Mouse (Mus musculus) spleen, embryonic (tissue): ENCODE measurements around the gene Mlxip.

Source experiments
- CTCF ChIA-PET: fragments of 350-600 bp; sonication (Branson Sonifier 250); formaldehyde crosslinking; loops from one replicate; lab custom pipeline; 2022; lab: Charles Lee

The Mlxip gene

DNA sequence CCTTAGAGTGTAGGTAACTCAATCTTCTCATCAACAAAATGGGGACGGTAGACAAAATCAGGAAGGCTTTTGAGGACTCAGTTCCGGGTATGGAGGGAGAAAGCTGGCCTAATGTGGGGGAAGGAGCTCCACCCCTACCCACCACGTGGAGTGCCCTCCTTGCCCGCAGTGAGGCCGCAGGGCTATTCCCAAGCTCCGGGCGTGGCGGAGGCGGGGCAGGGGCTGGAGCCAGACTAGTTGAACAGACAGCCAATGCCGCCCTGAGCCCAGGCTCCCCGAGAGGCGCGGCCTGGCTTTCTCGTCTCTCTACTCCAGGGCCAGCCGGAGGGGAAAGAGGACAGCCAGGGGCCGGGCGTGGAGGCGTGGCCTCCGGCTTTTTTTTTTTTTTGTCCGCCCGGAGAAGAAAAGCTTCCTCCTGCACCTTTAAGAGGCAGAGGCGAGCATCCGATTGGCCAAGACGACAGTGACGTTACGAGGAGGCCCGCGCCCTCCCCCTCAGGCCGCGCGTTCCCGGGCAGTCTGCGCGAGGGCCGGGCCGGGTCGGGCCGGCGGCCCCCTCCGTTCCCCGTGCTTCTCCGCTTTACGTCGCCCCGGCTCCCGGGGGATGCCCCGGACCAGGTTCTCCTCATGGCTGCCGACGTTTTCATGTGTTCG, at the start of gene Mlxip:
Mlxip (plus strand) TSS at position 496 of the 654 bp plus-strand sequence.
- CTCF ChIA-PET: interaction anchor here (0.6 to 2.3 kb wide), 3 partner anchors 11 to 17 kb away, joined by 4 to 6 read pairs (median 4); no protein-coding TSS in a partner anchor

DNA sequence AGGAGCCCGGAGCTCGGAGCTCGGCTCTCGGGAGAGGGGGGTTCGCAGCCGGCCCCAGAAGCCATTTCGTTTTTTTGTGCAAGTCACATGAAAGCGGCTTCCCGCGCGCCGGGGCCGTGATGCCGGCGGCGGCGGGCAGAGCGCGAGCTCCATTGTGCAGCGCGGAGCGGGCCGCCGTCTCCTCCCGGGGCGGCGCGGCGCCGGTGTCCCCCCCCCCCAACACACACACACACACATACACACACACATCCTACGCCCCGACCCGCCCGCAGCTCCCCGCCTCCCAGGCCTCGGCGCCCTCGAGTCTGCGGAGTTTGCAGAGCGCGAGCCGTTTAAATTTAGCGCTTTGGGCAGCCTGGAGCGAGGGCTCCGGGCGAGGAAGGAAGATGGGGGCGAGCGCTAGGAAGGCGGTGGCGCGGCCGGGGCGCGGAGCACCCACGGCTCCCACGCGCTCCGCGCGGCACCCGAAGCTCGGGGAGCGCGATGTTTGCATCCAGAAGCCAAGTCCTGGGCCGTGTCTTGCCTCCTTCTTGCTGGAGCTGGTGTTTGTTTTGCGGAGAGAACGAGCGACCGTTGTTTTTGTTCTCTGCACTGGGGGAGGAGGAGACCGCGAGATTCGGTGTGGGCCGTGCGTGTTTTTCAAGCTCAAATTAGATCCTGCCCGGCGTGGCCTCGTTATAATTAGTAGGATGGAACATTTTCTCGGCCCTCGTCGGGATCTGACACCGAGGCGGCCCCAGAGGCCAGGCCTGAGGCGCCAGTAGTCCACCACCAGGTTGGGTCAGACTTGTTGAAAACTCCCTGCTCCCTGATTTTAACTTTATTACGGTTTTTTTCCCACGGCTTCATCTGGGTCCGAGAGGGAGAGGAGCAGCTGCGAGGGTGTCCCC, 49.4 kb upstream of the Mlxip start:
- CTCF ChIA-PET: interaction anchor here (0.7 to 1.5 kb wide), 2 partner anchors 54 to 119 kb away, joined by 3 read pairs; no protein-coding TSS in a partner anchor

DNA sequence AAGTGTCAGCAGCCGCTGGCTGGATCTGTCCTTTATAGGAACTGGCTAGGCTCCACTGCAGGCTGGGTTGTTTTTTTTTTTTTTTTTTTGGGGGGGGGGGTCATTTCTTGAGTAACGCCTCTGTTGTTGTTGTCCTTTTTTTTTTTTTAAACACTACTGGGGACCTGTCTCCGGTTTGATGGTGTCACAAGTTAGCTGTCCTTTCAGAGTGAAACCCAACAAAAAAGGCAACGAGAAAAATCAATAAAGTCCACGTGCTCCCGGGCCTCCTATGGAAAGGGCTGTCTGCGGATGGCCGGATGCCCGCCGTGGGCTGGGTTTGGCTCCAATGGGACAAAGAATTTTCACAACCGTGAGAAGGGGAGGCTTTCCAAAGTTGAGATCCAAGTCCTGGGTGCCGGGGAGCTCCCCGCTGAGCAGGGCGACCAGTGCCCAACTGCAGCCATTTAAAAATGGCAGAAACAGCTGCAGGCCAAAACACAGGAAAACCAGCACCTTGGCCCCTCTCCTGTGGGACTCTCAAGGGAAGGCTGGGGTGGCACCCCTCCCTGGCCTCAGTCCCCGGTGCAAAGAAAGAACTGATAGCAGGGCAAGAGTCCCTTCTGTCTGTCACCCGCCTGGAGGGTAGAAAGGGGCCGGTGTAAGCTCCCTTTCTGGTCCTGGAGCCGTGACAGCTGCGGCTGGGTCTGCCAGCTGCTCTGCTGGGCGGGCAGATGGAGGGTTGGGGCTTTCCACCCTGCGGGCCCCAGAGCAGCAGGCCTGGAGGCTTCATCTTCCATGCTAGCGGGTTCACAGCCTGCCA, 48.5 kb upstream of the Mlxip start:
- CTCF ChIA-PET: interaction anchor here (0.6 to 0.7 kb wide), 3 partner anchors 76 to 1523 kb away, joined by 3 to 7 read pairs (median 3); no protein-coding TSS in a partner anchor

DNA sequence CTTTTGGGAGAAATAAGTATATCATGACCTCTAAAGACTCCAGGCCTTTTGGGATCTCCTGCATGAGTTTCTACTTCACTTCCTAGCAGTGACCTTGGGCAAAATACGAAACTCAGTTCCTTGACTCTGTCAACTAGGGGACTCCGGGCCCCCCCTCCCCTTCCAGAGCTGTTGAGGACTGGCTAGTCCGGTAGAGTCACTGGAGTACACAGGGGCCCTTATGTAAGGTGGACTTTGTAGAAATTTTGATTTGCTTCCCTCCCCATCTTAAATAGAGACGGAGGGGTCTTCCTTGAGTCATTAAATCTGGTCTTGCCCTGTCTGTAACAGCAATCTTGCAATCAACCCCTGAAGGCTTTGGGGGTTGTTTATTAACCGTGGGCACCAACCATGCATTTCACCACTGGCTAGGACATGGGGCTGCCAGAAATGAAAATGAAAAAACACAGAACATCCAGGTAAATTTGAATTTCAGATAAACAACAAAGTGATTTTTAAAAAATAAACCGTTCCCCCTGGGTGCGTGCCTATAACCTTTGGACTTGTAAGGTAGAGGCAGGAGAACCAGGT, 47.8 kb upstream of the Mlxip start:
- CTCF ChIA-PET: no interaction called here

DNA sequence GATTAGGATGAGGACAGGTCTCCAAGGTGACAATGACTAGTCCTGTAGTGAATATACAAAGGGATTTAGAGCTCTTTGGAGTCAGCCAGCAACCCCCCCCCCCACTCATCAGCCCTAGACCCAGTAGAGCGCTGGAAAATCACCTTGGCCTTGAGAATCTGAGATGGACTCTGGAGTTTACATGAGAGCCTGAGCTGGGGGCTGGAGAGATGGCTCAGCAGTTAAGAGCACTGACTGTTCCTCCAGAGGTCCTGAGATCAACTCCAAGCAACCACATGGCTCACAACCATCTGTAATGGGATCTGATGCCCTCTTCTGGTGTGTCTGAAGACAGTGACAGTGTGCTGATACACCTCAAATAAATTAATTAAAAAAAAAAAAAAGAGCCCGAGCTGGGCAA, 46.6 kb upstream of the Mlxip start:
- CTCF ChIA-PET: interaction anchor here (0.6 to 0.8 kb wide), 4 partner anchors 29 to 173 kb away, joined by 3 to 14 read pairs (median 4); no protein-coding TSS in a partner anchor

DNA sequence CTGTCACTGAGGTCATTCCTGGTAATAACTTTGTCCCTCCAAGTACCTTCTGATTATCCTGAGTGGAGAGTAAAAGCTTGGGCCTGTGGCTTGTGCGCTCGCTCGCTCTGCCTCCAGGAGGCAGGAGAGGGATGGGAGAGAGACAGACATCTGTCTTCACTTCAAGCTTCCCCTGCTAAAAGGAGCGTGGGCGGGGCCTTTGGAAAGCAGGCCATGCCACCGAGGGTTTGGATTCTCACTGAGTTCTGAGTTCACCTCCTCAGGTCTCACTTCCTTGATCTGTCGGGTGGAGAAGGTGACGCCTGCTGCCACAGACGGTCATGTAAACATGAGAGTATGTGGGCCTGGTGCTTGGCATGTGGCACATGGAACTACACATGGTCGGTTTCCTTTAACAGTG, 44.2 kb upstream of the Mlxip start:
- CTCF ChIA-PET: no interaction called here

DNA sequence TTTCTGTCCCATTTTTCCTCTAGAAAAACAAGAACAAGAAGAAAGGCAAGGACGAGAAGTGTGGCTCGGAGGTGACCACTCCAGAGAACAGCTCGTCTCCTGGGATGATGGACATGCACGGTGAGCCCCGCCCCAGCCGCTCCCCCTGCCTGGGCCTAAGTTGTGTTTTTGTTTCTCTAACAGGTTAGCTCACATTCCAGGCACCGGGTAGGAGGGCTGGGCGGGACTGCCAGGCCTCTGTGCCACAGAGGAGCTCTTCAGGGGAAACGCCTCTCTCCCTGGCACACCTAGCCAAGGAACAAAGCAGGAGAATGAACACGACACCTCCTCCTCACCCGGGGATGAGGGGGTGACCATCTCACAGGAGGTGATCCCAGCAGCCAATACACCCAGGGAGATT, 38.7 kb upstream of the Mlxip start:
- CTCF ChIA-PET: no interaction called here

DNA sequence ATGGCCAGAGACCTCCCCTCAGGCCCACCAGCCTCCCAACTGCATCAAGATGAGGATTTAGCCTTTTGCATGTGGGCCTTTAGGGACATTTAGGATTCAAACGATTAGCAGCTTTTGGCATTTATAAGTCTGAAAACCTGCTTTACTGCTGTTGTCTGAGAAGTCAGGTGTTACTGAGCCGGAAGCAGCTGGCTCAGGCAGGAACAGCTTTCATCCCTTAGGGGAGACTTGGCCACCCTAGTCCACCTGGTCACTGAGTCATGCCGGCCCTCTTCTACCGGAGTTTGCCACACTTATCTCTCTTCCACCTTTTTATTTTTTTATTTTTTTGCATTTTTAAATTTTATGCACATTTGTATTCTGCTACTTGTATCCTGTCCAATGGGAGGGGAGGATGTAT, 37.3 kb upstream of the Mlxip start:
- CTCF ChIA-PET: no interaction called here

DNA sequence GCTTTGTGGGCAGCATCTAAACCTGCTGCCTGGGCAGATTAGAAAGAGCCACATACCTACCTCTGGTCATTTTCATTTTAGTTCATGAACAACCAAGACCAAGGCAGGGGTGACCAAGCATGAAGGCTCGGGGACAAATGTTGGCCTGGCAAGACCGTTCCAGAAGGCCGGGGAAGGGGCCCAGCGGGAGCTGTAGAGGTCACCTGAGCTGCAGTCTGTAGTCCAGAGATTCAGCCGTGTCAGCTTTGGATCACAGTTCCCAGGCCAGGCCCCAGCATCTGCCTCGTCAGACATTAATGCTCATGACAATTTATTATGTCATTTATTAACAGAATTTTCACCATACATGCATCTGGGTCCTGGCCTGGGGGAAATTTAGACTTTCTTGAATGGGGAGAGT, 35.2 kb upstream of the Mlxip start:
- CTCF ChIA-PET: interaction anchor here (0.6 kb wide), 1 partner anchor 290 kb away, joined by 8 read pairs; no protein-coding TSS in a partner anchor

DNA sequence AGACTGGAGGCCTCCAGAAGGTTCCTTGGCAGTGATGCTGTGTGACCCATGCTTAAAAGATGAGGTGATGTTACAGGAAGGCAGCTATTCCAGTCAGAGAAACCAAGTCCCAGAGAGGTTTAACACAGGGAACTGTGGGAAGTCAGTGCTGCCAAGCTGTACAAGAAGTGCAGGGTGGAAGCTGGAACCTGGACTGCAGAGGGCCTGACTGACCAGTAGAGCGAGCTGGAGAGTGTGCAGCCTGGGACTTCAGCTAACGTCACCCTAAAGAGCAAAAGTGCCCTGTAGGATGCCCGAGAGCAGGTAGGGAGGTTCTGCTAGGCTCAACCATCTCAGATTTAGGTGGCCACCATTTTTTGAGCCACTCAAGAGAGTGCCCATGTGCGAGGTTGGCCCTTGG, 31.7 kb upstream of the Mlxip start:
- CTCF ChIA-PET: no interaction called here

DNA sequence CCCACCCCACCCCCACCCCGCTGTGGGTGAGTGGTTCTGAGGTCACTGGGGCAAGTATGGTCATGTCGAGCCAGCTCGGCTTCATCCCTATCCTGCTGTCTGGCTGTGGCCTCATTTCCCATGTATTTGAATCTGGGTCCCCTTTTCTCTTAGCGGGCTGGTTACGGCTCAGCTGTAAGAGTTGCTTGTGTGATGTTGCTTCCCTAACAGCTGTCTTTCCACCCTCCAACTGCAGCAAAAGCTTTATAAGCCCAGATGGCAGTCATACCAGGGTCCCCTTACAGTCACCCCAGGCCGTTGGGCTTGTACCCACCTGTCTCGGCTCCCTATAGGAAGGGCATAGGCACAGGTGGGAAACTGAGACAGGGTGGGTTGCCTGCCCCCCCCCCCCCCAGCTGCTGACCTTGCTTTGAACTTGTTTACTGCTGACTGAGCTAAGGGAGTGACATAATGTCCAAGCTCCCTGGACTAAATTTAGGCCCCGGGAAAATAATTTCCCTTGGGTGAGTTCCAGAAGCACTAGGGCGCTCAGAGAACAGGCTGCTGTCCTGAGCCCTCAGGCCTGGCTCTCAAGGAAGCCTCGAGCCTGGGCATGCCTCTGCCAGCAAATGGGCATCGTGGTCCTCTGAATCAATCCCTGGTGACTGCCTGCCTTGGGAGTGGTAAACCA, 30.2 kb upstream of the Mlxip start:
- CTCF ChIA-PET: interaction anchor here (0.7 kb wide), 1 partner anchor 828 kb away, joined by 6 read pairs; no protein-coding TSS in a partner anchor

DNA sequence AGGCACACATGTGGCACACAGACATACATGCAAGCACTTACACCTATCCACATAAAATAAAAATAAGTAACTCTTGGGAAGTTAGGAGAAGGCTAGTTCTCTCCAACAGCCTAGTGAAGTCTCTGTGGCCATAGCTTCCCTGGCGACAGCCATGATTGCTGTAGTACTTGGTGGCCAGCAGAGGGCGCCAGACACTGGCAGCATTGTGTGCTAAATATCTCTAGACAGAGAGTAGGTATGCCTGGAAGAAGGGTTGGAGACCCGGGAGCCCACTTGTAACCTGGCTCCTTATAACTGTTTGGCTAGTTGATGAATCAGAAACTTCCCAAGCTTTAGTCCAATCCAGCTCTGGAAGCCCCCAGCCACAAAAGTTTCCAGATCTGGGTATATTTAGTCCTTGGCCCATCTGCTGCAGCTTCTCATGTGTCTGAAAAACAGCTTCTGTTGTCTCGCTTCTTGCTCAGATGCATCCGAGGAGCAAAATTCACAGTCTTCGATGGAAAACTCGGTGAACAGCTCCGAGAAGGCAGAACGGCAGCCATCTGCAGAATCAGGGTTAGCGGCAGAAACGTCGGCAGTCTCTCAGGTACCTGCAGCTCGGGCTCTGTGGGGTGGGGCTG, 25.6 kb upstream of the Mlxip start:
- CTCF ChIA-PET: interaction anchor here (0.6 to 1.3 kb wide), 3 partner anchors 68 to 370 kb away, joined by 4 to 8 read pairs (median 4); no protein-coding TSS in a partner anchor

DNA sequence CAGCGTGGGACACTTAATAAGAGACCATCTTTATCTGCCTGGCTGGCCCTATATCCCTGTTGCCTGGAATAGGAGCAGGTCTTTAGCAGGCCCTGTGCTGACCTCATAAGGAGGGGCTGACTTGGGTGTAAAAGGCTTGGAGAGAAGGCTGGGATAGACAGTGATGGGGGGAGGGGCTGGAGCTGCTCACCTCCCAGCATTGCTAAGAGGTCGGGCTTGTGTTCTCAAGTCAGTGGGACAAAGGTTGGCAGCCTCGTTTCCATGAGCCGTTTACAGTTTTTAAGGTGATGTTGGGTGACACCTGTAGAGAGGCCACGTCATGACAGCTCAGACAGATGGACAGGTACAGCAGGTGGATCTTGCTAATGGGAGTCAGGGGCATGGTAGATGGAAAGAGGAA, 24.5 kb upstream of the Mlxip start:
- CTCF ChIA-PET: no interaction called here

DNA sequence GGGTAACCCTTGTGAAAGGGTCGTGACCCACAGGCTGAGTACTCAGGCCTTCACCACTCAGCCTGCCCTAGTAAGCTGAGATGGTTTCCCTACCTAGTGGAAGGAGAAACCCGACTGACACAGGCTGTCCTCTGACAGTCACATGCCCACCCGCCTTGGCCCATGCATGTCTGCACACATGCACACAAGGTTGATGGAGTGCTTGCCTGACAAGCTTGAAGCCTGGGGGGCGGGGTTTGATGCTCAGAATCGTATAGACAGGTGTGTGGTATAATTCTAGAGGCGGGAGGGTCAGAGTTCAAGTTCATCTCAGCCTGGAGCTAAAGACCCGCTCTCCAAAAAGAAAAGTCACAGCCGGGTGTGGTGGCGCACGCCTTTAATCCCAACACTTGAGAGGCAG, 19.3 kb upstream of the Mlxip start:
- CTCF ChIA-PET: interaction anchor here (0.6 to 1.2 kb wide), 2 partner anchors 21 to 785 kb away, joined by 3 to 6 read pairs; no protein-coding TSS in a partner anchor

DNA sequence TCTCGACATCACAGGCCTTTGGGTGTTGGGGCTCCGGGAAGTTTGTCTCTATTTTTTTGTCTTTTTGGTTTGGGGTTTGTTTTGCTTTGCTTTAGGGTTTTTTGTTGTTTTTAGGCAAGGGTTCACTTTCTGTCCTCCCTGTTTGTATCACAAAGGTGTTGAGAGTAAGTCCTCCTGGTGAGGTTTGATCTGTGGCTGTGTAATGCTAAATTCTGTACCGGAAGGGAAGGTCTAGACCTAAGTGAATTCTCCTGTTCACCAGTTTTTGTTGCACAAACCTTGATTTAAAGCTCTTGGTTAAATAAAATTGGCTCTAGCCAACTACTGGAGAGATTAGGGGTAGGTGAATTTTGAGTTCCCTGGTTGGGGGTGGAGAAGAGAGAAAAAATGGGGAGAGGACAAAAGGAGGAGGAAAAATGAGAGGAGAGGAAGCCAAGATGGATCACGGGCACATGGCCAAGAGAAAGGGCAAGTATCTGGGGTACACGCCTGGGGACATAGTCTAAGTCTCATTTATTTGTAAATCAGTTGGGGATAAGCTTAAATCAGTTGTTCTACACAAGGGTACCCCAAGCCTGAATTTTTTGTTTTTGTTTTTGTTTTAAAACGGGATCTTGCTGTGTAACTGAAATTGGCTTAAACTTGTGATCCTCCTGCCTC, 18.7 kb upstream of the Mlxip start:
- CTCF ChIA-PET: interaction anchor here (0.6 to 1.2 kb wide), 3 partner anchors 20 to 785 kb away, joined by 3 to 10 read pairs (median 6); no protein-coding TSS in a partner anchor

DNA sequence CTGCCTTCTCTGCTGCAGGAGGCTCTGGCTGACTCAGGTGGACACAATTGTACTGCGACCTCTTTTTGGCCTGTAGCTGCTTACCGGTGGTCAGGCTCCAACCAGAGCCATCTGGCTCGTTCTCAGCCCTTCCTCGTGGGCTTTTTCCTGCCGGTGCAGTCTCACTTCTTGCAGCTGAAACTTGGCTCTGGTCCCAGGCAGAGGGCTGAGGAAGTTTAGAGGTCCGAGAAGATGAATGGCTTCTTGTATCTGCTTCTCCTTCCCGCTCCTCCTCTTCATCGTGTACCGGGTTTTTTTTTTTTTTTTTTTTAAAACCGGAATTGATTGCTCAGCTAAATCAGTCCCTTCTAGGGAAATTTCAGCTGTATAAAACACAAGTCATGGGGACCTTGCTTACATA, 18.0 kb upstream of the Mlxip start:
- CTCF ChIA-PET: interaction anchor here (0.9 to 2.8 kb wide), 6 partner anchors 20 to 124 kb away, joined by 3 to 20 read pairs (median 4); no protein-coding TSS in a partner anchor

DNA sequence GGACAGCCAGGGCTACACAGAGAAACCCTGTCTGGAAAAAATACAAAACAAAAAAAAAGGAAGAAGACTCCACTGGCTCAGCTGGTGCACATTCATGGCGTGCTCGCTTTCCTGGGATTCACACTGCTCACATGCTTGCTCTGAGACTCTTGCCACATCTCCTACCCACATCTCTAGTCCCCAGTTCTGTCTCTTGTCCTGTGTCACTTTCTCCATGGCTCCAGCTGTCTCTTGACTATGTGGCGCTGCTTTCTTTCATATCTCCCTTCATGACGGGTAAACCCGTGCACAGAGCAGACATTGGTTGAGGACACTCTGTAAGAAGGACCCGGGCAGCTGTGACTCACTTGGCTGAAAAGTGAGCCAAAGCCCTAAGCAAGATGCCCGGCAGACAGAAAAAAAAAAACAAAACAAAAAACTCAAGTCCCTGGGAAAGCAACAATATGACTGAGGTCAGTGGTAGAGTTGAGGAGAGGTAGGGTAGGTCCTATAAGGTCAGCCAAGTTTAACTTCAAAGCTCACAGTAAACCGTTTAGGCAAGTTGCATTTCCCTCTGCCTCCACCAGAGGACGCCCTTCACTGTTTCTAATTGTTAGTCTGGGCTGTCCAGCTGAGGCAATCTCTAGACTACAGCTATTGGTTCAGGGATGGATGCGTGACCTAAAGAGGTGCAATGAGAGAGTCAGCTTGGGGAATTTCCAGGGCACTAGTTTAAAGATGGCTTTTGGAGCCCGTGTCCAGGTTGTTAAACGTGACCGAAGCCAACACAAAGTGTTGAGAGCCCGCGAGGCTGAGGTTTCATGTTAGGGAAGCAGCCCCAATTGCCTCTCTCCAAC, 17.3 kb upstream of the Mlxip start:
- CTCF ChIA-PET: interaction anchor here (0.7 to 2.8 kb wide), 8 partner anchors 17 to 123 kb away, joined by 3 to 20 read pairs (median 4); partner anchors contain the start of gene Mlxip

DNA sequence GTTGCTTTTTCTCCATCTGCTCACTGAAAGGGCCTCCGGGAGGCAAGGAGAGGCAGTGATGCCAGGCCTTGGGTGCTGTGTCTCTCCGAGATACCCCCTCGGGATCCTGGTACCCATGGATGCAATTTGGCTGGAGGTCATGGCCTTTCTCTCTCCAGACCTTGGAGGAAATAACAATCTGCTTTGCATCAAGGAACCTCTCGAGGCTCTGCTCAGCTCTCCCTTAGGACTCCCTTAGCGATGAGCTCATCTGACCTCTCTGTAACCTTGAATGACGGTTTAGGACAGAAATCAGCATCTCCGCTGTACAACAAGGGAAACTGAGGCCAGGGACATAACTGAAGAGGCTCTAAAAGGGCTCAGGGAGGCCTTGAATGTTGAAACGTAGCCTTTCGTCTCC, 15.9 kb upstream of the Mlxip start:
- CTCF ChIA-PET: interaction anchor here (2.4 to 2.8 kb wide), 2 partner anchors 19 to 58 kb away, joined by 8 to 20 read pairs; no protein-coding TSS in a partner anchor
